9 mouse cellular contexts compared by ENCODE assay signal in the genomic region with DNA sequence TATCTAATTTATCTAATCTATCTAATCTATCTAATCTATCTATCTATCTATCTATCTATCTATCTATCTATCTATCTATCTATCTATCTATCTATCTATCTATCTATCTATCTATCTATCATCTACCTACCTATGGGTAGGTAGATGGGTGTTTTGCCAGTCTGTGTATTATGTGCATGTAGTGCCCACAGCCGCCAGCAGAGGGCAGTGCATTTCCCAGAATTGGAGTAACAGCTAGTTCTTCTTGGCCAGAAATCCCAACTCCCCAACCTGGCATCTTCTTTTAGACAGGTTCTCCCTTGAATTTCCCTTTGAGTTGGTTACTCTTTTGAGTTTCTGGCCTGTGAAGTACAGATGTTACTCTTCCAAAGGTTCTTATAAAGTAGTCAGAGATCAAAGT.
DNase-seq lines count a peak whose midpoint lies in the region; ATAC-seq and TF ChIP-seq lines count a peak whose summit lies in the region.
"Had no signal": no experiment of that assay in that cellular context is flagged by ENCODE, and none has a peak within 500 bp of the region (broad histone marks: within the 10 kb centered on the region; RNA-seq: fewer than 3 reads in every experiment).

No protein-coding gene starts in this region.

- dilution Hi-C loops in CH12.LX (cut with MboI; ENCODE audit: extremely low pct_ligation_motif_present, extremely low pct_unique_long_range_greater_than_20kb, low sequenced_read_pairs): no loop called here

- H3K36me3 ChIP-seq in forebrain, postnatal 0 days (ENCODE audit: insufficient read depth): no peaks in the 10 kb centered on the region
- no peaks in the 10 kb centered on the region for H3K36me3 ChIP-seq in forebrain, embryonic 16.5 days (ENCODE audit: control insufficient read depth, insufficient read depth)
- H3K36me3 ChIP-seq in CH12.LX (replicated peaks in 1 of 2; ENCODE audit: control insufficient read depth in 1 of 2, insufficient read depth in 1 of 2, low read length in 1 of 2): no peaks in the 10 kb centered on the region
- H3K36me3 ChIP-seq: neural tube, embryonic 12.5 days had no signal

- H3K79me2 ChIP-seq in CH12.LX (replicated peaks; ENCODE audit: control insufficient read depth, extremely low read depth, insufficient read depth, poor library complexity, severe bottlenecking): no peaks in the 10 kb centered on the region

- no peaks in the 10 kb centered on the region for H3K4me1 ChIP-seq in forebrain, postnatal 0 days (ENCODE audit: insufficient read depth)
- no peaks in the 10 kb centered on the region for H3K4me1 ChIP-seq in forebrain, embryonic 16.5 days (replicated peaks; ENCODE audit: control insufficient read depth, insufficient read depth, low read length)
- H3K4me1 ChIP-seq in CH12.LX (ENCODE audit: control insufficient read depth in 1 of 2, insufficient read depth in 2 of 2): no peaks in the 10 kb centered on the region
- H3K4me1 ChIP-seq: neural tube, embryonic 12.5 days had no signal

- in situ Hi-C loops in CH12.LX (cut with MboI; ENCODE audit: low pct_ligation_motif_present, low pct_unique_long_range_greater_than_20kb, low sequenced_read_pairs): no loop called here

- WGBS in forebrain, postnatal 0 days: 3% methylated on average over 1 of the region's 1 CpGs
- WGBS in forebrain, embryonic 16.5 days: 4% methylated on average over 1 of the region's 1 CpGs

- H3K9ac ChIP-seq in forebrain, postnatal 0 days: no peak overlapping the region
- H3K9ac ChIP-seq in forebrain, embryonic 16.5 days (replicated peaks; ENCODE audit: low read depth, low read length): no peak overlapping the region
- no peak overlapping the region for H3K9ac ChIP-seq in CH12.LX (ENCODE audit: insufficient read depth, low read depth)
- H3K9ac ChIP-seq: neural tube, embryonic 12.5 days had no signal

- TF ChIP-seq EP300 in CH12.LX (IDR thresholded peaks at IDR 0.05; ENCODE audit: low read length): no peak

- peak; percentile 69 for DNase-seq in forebrain, postnatal 0 days
- peak; percentile 72 for DNase-seq in CH12.LX (ENCODE audit: extremely low read depth)
- peak; percentile 29 for DNase-seq in c-Kit-negative CD71-positive TER-119-positive erythroid progenitor cells, embryonic 14.5 days (ENCODE audit: low read depth, low spot score)
- DNase-seq in frontal cortex, postnatal 36 days (ENCODE audit: low spot score in 2 of 2): peak; percentile 53 to 71
- peak; percentile 51 to 58 for DNase-seq in layer of hippocampus, postnatal 14 days (ENCODE audit: low spot score in 2 of 2)
- DNase-seq in telencephalon, adult 2 months (ENCODE audit: low read depth, low spot score): peak; percentile 8

- H3K9me3 ChIP-seq in forebrain, postnatal 0 days (ENCODE audit: low read length): no peaks in the 10 kb centered on the region
- H3K9me3 ChIP-seq in forebrain, embryonic 16.5 days (ENCODE audit: control insufficient read depth, low read length): no peaks in the 10 kb centered on the region
- H3K9me3 ChIP-seq in CH12.LX (replicated peaks; ENCODE audit: low read length): no peaks in the 10 kb centered on the region
- H3K9me3 ChIP-seq: neural tube, embryonic 12.5 days had no signal

- no peak overlapping the region for H3K4me2 ChIP-seq in forebrain, postnatal 0 days (ENCODE audit: low read depth)
- no peak overlapping the region for H3K4me2 ChIP-seq in forebrain, embryonic 16.5 days (ENCODE audit: low read length)
- H3K4me2 ChIP-seq in CH12.LX (ENCODE audit: insufficient read depth, low read depth, poor library complexity, severe bottlenecking): no peak overlapping the region
- H3K4me2 ChIP-seq: neural tube, embryonic 12.5 days had no signal

- H3K27me3 ChIP-seq in forebrain, postnatal 0 days (ENCODE audit: insufficient read depth, low read length): no peaks in the 10 kb centered on the region
- no peaks in the 10 kb centered on the region for H3K27me3 ChIP-seq in forebrain, embryonic 16.5 days (replicated peaks; ENCODE audit: control insufficient read depth, insufficient read depth, low read length)
- H3K27me3 ChIP-seq in CH12.LX (replicated peaks): no peaks in the 10 kb centered on the region
- H3K27me3 ChIP-seq: neural tube, embryonic 12.5 days had no signal

- peak; percentile 75 for TF ChIP-seq CTCF in forebrain, postnatal 0 days (IDR thresholded peaks at IDR 0.05; ENCODE audit: low read depth)
- peak; percentile 68 to 72 for TF ChIP-seq CTCF in CH12.LX (conservative IDR thresholded peaks at IDR 0.05 in 1 of 2, IDR thresholded peaks at IDR 0.05 in 1 of 2; ENCODE audit: low read depth in 2 of 2, low read length in 2 of 2)

- H3K4me3 ChIP-seq in forebrain, postnatal 0 days (ENCODE audit: low read depth, low read length): no peak overlapping the region
- no peak overlapping the region for H3K4me3 ChIP-seq in forebrain, embryonic 16.5 days (replicated peaks; ENCODE audit: low read length)
- no peak overlapping the region for H3K4me3 ChIP-seq in CH12.LX (replicated peaks in 1 of 3; ENCODE audit: low read depth in 2 of 3, low read length in 2 of 3, poor library complexity in 1 of 3)
- H3K4me3 ChIP-seq: neural tube, embryonic 12.5 days had no signal

- no peak for ATAC-seq in forebrain, postnatal 0 days
- ATAC-seq in forebrain, embryonic 16.5 days: no peak
- ATAC-seq in megakaryocyte progenitor cell, adult 5-6 weeks (replicated peaks; ENCODE audit: poor library complexity): peak; percentile 95

- no peak for TF ChIP-seq POLR2A in CH12.LX (IDR thresholded peaks at IDR 0.05; ENCODE audit: low read depth, low read length)

- no peak overlapping the region for H3K27ac ChIP-seq in forebrain, postnatal 0 days (ENCODE audit: low read depth, low read length)
- no peak overlapping the region for H3K27ac ChIP-seq in forebrain, embryonic 16.5 days (ENCODE audit: low read length)
- no peak overlapping the region for H3K27ac ChIP-seq in CH12.LX (ENCODE audit: insufficient read depth, low read depth)
- H3K27ac ChIP-seq: neural tube, embryonic 12.5 days had no signal

- peak; percentile 38 for TF ChIP-seq RAD21 in CH12.LX (IDR thresholded peaks at IDR 0.05; ENCODE audit: low read depth, low read length)

TF ChIP-seq in CH12.LX, 34 proteins besides CTCF, POLR2A, EP300 and RAD21:
- TF ChIP-seq TCF12 (IDR thresholded peaks at IDR 0.05; ENCODE audit: low read depth, low read length) (no peak), GABPA (IDR thresholded peaks at IDR 0.05; ENCODE audit: insufficient replicate concordance, low read depth, low read length) (no peak), NRF1 (IDR thresholded peaks at IDR 0.05; ENCODE audit: low read depth, low read length) (no peak), NELFE (IDR thresholded peaks at IDR 0.05; ENCODE audit: low read depth, low read length) (no peak), SMC3 (IDR thresholded peaks at IDR 0.05; ENCODE audit: low read depth, low read length) (peak; percentile 49), IRF4 (IDR thresholded peaks at IDR 0.05; ENCODE audit: low read depth, low read length) (peak; percentile 41; the same call in 1 of the 2 replicates)
TF ChIP-seq in CH12.LX: peak in this region for 2.

Comparison
In these comparisons a context has a peak if more than half of its experiments do, and no peak if none do; other contexts are left out.
1. DNase-seq: peak in every context shown above with its lines; median percentile 72 in CH12.LX; 69 in forebrain, postnatal 0 days; 62 in frontal cortex, postnatal 36 days; 54 in layer of hippocampus, postnatal 14 days; 29 in c-Kit-negative CD71-positive TER-119-positive erythroid progenitor cells, embryonic 14.5 days; 8 in telencephalon, adult 2 months.